Mouse (Mus musculus) urinary bladder, postnatal 14 days (tissue): ENCODE results near the gene Tbc1d10c.

ENCODE experiments used
- DNase-seq: peaks from one replicate; pipeline ENCODE4 v3.0.0; 2021; ENCODE audit warnings: low spot score

Tbc1d10c gene

DNA sequence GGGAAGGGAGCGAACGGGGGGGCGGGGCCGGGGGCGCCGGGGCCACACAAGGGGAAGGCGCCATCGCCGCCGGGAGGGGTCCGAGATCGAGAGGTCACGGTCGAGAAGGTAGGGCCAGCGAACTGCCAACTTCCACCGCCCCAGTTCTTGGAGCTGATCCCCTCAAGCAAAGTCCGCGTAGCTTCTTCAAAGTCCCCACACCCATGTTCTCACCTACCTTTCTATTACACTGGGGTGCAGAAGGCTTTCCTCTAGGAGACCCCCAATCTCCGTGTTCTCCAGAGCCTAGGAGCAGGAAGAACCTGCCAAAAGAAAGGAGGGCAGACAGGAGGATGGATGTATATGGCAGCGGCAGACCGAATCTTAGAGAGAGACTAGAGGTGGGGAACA, 24.4 kb upstream of the Tbc1d10c start:
- no peak for DNase-seq

DNA sequence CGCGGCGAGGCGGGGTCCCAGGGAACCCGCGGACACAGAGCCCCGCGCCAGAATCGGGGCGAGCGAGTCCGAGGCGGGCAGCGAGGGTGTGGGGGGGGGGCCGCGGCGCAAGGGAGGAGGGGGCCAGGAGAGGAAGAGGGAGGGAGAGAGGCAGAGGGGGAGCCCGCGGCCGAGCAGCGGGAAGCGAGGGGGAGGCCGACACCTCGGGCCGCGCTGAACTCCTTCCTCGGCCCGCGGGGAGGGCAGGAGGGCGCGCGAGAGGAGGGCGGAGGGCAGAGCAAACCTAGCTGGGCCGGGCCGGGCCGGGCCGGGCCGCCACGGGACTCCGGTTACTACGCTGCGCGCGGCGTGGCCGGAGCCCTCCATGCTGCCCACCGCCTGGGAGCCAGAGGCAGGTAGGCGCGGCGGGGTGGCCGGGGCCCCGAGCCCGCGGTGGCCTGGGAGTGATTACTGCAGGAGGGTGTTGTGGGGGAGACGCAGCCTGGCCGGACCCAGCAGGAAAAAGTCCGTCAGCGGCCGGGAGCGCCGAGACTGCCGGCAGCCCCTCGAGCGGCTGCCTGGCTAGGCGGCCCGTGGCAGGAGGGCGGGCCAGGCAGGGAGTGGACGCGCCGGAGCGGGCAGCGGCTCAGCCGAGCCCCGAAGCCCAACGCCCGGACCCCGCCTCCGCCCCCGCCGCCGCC, 23.8 kb upstream of the Tbc1d10c start:
- peak; percentile 28 for DNase-seq

DNA sequence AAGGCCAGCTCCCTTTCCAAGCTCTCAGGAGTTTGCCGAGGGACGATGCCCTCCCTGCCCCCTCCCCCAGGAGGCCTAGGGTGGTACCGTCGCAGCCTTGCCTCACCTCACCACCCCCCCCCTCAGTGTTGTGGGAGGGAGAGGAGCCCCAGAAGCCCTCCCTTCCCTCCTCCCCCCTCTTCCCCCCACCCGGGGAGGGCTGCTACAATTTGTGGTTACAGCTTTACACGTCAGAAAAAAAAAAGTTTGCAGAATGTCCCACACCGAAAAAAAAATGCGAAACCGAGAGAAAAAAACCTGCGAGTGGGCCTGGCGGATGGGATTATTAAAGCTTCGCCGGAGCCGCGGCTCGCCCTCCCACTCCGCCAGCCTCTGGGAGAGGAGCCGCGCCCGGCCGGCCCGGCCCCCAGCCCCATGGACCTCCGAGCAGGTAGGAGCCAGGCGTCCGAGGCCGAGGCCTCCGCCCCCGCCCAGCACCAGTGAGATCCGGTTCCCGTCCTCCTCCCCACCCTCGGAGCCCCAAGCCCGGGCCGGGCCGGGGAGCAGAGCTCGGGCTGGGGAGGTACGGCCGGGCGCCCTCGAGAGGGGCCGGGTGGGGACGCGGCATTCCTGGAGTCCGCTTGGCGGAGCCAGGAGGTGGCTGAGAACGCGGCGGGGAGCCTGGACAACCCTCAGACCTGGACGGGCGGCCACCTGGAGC, 23.1 kb upstream of the Tbc1d10c start, which contains the start of the genes Clcf1 and AC109138.7:
Gene Clcf1, plus strand, starts transcription at position 168 of the 700 bp plus-strand sequence.
Gene AC109138.7, plus strand, starts transcription at position 287 of the 700 bp plus-strand sequence.
- peak; percentile 55 for DNase-seq

DNA sequence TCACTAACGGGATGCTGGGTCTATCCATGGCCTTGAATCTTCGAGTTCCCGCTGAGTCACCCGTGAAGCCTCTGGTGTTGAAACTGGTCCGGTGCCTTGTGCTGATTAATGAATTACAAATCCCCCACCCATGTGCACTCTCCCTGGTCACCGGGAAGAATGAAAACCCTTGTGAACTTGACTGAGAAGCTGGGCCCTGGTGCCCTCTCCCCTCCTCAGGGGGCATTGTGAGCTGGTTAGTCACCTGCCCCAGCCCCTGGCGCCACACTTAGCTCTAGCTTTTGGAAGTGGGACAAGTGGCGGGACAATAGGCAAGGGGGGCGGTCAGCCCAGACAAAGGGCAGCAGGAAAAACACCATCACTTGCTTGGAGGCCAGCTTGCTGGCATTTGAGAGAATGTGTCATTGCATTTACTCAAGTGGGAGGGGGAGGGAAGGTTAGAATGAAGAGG, 22.5 kb upstream of the Tbc1d10c start:
- peak; percentile 58 for DNase-seq

GRCm38 (mm10) chr19:4211891-4212588, 21.0 kb upstream of the Tbc1d10c start:
- no peak for DNase-seq

GRCm38 (mm10) chr19:4208563-4208962, 17.5 kb upstream of the Tbc1d10c start:
- peak; percentile 17 for DNase-seq

DNA sequence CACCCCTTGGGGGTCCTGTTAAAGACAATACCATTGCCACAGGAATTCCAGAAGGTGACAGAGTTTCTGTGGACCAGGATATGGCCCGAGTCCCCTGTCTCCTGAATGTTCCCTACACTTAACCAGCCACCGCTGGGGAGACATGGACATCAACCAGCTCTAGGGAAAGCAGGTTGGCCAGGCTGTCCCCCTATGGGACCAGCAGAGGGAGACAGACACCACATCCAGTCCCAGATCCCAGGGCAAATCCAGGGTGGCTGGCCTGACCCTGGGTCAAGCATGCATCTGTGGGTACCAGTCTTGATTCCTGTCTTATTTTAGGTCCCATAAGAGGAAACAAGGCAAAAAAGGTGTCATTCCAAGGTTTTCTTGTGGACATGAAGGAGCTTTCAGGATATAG, 15.9 kb upstream of the Tbc1d10c start:
- DNase-seq = peak; percentile 74

GRCm38 (mm10) chr19:4204889-4205288, 13.8 kb upstream of the Tbc1d10c start:
- DNase-seq = no peak

DNA sequence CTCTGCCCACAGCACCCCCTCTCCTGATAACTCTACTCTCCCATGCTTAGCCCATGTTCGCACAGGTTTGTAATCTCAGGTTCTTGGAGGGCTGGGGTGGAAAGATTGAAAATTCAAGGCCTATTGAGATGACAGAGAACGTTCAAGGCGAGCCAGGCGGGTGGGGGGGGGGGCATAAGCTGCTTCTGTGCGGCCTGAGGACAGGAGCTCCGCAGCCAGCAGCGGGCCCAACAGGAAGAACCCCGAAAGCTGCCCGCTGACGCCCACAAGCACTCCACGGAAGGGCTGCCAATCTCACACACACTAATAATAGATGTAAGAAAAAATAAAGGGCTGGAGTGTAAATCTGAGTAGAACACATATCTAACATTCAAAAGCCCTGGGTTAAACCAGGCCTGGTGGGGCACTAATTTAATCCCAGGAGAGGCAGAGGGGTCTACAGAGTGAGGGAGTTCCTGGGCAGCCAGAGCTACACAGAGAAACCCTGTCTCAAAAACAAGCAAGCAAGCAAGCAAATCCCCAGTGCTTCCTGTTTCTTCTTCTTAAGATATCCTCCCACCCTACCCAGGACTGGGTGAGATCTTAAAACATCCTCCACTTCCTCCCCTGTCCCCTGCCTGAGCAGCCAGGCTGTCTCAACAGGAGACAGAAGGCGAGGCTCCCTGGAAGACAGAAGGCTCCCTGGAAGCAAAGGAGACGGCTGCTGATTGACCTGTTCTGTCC, 12.7 kb upstream of the Tbc1d10c start:
- no peak for DNase-seq

GRCm38 (mm10) chr19:4203148-4203547, 12.1 kb upstream of the Tbc1d10c start:
- no peak for DNase-seq

- no peak for DNase-seq
Measured at GRCm38 (mm10) chr19:4202149-4202548, 11.1 kb upstream of the Tbc1d10c start.

GRCm38 (mm10) chr19:4201291-4201909, 10.3 kb upstream of the Tbc1d10c start, which contains the start of gene Rad9a:
Gene Rad9a, minus strand, starts transcription at chr19:4201662.
- DNase-seq = peak; percentile 97

DNA sequence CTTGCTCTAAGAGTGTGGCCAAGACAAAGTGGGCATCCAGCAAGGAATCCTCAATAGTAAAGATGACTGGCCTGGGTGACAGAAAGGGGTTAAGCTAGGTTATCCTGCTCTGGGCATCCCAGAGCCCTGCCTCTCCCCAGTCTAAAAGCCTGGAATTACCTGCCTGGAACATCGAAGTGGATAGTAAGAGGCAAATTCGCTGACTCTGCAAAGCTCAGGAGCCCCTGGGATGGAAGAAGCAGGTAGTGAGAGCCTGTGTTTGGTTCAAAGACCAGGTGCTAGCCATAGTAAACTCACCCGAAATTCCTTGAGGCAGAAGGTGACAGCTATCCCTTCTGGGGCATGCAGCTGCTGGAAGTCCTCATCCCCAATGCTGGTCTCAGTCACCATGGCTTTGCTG, 6.1 kb upstream of the Tbc1d10c start:
- DNase-seq = no peak

GRCm38 (mm10) chr19:4196548-4196947, 5.5 kb upstream of the Tbc1d10c start:
- DNase-seq = no peak

DNA sequence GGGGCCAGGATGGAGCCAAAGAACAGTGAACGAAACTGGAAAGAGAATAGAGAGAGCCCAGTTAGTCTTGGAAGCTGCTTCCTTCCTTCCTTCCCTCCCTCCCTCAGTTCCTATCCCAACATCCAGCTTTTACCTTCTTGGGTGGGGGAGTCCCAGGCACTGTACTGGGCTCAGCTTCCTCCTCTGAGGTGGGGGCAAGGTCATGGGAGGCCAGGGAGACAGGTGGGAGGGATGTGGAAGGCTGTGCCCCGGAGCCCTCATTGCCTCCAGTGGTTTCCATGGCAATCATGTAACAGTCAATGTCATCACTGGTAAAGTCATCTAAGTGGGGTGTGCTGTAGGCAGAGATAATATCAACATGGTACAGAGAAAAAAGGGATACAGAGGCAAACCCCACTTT, 5.0 kb upstream of the Tbc1d10c start:
- DNase-seq = no peak

GRCm38 (mm10) chr19:4194776-4195650, 3.9 kb upstream of the Tbc1d10c start:
- no peak for DNase-seq

DNA sequence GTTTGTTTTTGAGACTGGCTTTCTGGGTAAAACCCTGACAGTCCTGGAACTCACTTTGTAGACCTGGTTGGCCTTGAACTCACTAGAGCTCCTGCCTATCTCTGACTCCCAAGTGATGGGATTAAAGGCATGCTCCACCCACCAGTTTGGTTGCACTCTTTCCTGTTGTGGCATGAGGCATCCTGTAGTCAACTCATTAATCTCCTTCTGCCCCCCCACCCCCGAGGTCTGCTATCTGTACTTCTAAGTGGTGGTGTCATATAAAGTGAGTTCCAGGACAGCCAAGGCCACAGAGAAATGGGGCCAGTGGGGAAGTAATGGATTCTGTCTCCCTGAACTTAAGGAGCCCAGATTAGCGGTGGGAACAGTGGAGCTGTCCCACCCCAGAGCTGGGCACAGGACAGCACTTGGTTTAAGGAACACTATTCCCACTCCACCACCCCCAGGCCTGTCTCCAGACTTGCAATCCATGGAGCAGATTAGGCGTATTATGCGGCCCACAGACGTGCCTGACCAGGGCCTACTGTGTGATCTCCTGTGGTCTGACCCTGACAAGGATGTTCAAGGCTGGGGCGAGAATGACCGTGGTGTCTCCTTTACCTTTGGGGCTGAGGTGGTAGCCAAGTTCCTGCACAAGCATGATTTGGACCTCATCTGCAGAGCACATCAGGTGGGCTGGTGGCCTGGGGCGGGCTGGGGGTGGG, 3.1 kb upstream of the Tbc1d10c start:
- no peak for DNase-seq

GRCm38 (mm10) chr19:4193129-4193528, 2.0 kb upstream of the Tbc1d10c start:
- DNase-seq = no peak

- DNase-seq = no peak
Measured at GRCm38 (mm10) chr19:4192251-4192985, 1.3 kb upstream of the Tbc1d10c start.
